Mouse (Mus musculus): Measurements from ENCODE around the gene Crtc2.

DNA sequence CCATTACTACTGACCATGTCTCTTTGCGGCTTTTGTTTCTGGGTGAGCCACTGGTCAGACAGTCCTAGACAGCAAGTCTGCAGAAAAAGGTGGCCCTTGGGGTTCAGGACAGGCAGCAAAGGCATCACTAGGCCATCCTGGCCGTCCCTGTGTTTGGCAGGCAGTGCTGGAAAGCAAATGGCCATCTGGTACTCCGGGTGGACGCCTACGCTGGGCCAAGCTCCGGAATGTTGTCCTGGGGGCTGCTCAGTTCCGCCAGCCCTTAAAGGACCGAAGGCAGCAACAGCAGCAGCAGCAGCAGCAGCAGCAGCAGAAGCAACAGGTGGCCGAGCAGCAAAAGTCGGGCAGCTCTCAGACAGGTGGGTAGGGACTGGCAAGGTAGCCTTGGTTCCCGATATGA lies 21.3 kb downstream of the Crtc2 start:
- TF ChIP-seq POLR2A (IDR thresholded peaks at IDR 0.05; ENCODE audit: insufficient read depth, low read length): no peak
- no peak for TF ChIP-seq CTCF (IDR thresholded peaks at IDR 0.05; ENCODE audit: low read depth, low read length)

Measured in ES-Bruce4 (cell line).